Mouse (Mus musculus) thymus, adult 2 months (tissue): ENCODE data around the gene Jmy.

Experiments used
- CTCF ChIP-seq: fragments of 200-500 bp; IDR thresholded peaks from 2 replicates; pipeline ENCODE4 v1.5.1; 2012; ENCODE audit warnings: mild to moderate bottlenecking, control low read depth, low read length, moderate library complexity, borderline replicate concordance; ENCODE audit not compliant: control insufficient read depth, poor library complexity, insufficient read depth; ENCODE audit errors: extremely low read depth
- POLR2A ChIP-seq: fragments of 200-500 bp; IDR thresholded peaks from 2 replicates; pipeline ENCODE4 v1.6.1; 2012; ENCODE audit warnings: mild to moderate bottlenecking, low read length, control low read depth, moderate library complexity; ENCODE audit not compliant: control insufficient read depth, poor library complexity, insufficient read depth; ENCODE audit errors: extremely low read depth

GRCm38 (mm10) chr13:93387440-93387839, 112.2 kb downstream of the Jmy start:
- no peak for TF ChIP-seq CTCF
- TF ChIP-seq POLR2A: no peak
